Mouse (Mus musculus): ENCODE data around the gene Fto.

The Fto gene

GRCm38 (mm10) chr8:91558408-91558807 is 245.1 kb downstream of the Fto start:
- no peak for DNase-seq (ENCODE audit: extremely low spot score, low spot score)

DNA sequence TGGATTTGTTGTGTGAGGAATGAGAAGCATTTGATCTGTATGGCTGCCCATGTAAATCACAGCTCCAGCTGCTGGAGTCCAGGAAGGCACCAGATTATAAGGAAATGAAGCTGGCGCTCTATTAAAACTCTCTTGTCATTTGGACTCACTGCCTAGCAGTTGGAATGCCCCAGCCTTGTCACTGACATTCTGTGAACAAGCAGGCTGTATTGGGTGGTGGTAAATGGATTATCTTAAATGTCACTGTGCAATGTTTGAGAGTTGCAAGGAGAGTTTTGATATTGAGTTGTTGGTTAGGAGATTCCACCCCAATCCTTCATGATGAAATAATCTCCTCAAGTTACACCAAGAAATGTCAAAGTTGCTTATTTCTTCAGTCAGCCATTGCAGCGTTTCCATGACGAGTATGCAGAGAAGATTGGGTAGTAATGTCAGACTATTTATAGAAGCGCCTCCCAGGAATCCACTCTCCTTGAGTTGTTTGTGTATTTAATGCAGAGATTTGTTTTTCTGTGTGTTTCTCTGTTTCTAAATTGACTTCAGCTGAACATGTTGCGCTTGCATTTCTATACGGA is 246.8 kb downstream of the Fto start:
- no peak for DNase-seq (ENCODE audit: extremely low spot score, low spot score)

- DNase-seq (ENCODE audit: extremely low spot score, low spot score) = no peak
These were observed 247.9 kb downstream of the Fto start for GRCm38 (mm10) chr8:91561241-91561640.

DNA sequence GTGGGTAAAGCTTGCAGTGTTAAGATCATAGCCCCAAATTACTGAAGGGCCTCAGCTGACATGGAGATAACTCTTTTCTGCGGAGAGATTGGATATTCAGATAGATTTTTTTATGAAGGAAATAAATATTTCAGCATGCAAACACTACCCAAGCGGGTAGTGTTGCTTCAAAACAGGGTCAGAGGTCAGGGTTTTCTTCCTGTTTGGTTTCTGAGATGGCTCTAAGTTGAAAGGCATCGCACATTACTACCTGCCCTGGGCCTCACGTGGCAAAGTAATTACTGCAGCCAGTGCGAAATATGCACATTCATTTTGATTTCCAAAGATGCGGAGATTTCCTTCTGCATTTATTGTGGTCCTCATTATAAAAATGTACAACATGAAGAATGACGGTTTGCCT is 249.3 kb downstream of the Fto start:
- DNase-seq (ENCODE audit: extremely low spot score, low spot score) = no peak

GRCm38 (mm10) chr8:91563326-91563725 is 250.0 kb downstream of the Fto start:
- no peak for DNase-seq (ENCODE audit: extremely low spot score, low spot score)

GRCm38 (mm10) chr8:91565869-91566502 is 252.7 kb downstream of the Fto start:
- no peak for DNase-seq (ENCODE audit: extremely low spot score, low spot score)

GRCm38 (mm10) chr8:91566503-91566869 is 253.2 kb downstream of the Fto start:
- DNase-seq (ENCODE audit: extremely low spot score, low spot score) = no peak

DNA sequence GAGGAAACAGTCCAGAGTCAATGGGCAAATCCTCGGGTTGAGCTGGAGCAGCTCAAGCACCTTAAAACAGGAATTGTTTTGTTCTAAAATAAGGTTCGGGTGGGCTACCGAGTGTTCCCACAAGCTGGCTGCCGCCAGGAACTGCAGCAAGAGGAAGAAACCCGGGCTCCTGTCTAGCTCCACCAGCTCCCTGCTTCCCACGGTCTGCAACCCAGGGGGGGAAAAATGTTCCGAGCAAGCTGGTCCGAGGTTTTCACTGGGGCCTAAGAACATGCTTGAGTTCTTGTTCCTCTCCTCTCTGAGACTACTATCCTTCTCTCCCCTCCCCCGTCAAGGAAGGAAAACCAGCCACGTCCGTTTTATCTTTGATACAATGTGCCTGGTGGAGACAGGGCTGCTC is 256.5 kb downstream of the Fto start:
- no peak for DNase-seq (ENCODE audit: extremely low spot score, low spot score)

GRCm38 (mm10) chr8:91570809-91571208 is 257.5 kb downstream of the Fto start:
- no peak for DNase-seq (ENCODE audit: extremely low spot score, low spot score)

- no peak for DNase-seq (ENCODE audit: extremely low spot score, low spot score)
These were observed 258.7 kb downstream of the Fto start for GRCm38 (mm10) chr8:91571978-91572377.

- no peak for DNase-seq (ENCODE audit: extremely low spot score, low spot score)
These were observed 259.3 kb downstream of the Fto start for GRCm38 (mm10) chr8:91572630-91573029.

GRCm38 (mm10) chr8:91575576-91575975 is 262.3 kb downstream of the Fto start:
- no peak for DNase-seq (ENCODE audit: extremely low spot score, low spot score)

DNA sequence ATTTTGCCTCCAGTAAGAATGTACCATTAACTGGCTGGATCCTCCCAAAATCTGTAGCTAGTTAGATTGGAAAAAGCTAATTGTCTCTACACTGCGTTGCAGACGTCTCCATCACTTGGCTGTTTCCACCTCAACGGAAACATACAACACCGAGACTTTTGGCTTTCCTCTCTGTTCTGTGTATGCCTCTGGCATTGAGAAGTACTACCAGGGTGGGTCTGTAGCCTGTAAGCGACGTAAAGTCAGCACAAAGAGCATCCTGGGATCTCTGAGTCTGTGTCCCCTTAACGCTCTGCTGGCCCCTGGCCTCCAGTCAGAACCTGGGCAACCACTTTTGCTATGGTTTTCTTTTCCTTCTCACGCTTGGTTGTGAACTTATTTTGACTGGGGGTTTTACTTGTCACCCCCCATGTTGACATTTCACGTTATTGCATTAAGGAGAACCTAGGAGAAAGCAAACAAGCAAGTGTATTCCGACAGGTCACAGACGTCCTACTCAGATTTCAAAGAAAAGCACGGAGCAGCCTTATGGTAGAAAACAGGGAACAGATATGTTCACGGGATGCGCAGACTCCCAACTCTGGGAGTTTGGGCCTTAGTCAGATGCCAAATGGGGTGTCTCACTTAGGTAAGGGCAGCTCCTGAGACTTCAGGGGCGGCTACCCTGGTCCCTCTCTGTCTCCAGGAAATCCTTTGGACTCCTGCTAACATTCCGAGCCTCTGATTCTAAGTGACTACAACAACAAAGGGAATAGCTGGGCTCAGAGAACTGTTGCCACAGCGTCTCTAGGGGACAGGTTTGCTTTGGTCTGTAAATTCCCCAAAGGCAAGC is 263.0 kb downstream of the Fto start:
- DNase-seq (ENCODE audit: extremely low spot score, low spot score) = no peak

DNA sequence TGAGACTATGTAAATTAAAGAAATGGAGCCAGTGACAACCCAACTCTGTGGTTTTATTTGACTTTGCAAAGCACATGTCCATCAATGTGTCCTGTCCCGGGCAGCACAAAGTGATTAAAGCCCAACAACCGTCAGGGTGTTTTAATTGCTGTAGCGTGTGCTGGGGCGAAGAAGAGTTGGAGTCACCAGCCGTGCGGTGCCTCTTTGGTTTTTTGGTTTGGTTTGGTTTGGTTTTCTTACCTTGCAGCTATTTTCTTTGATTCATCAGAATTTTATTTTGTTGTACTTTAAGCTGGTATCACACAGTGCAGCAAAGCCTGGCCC is 263.6 kb downstream of the Fto start:
- DNase-seq (ENCODE audit: extremely low spot score, low spot score) = no peak

- DNase-seq (ENCODE audit: extremely low spot score, low spot score) = no peak
These were observed 264.3 kb downstream of the Fto start for GRCm38 (mm10) chr8:91577605-91578004.

GRCm38 (mm10) chr8:91584620-91585415 is 271.5 kb downstream of the Fto start:
- no peak for DNase-seq (ENCODE audit: extremely low spot score, low spot score)

DNA sequence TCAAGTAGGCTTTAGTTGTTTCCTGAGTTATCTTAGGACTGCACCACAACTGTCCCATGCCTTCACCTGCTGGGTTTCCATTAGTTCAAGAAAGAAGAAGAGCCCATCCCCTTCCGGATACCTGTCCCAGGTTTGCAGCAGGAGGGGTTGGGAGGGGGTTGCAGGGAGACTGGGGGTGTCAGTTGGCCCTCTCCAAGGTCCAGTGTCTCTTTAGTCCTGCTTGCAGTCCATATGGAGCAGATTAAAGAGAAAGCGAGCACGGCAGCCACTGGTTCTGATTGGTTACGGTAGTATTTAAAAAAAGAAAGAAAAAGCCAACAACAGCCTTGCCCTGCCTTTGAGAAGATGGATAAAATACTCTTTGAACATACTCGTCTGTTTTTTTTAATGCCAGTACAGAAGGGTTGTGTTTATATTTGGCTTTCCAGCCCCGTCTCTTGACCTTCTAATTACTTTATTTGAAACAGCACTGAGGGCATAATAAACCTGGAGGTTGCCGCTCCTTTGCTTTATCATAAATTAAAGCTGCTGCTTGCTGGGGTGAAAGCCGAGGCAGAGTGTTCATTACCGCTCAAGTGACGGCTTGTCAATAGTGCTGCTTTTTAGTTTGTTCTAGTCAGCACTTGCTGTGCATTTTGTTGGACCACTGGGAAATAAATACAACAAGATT is 279.2 kb downstream of the Fto start:
- no peak for DNase-seq (ENCODE audit: extremely low spot score, low spot score)

- no peak for DNase-seq (ENCODE audit: extremely low spot score, low spot score)
These were observed 280.0 kb downstream of the Fto start for GRCm38 (mm10) chr8:91593202-91593781.

GRCm38 (mm10) chr8:91599349-91599837 is 286.1 kb downstream of the Fto start:
- no peak for DNase-seq (ENCODE audit: extremely low spot score, low spot score)

DNA sequence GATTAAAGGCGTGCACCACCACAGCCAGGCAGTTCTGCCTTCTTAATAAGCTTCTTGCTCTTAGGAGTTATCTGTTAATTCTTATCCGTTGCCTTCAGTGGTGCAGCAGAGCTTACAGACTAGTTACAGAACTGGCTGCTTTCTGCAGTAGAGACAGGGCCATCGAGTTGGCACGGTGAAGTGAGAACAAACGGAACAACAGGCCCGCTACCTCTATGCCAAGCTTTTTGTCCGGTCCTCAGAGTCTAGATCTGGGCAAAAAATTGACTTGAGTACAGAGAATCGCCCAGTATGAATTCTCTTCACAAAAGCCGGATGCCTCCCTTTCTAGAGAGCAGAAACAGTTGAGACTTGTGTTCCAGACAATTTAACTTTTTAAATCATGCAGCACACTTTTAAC is 290.4 kb downstream of the Fto start:
- DNase-seq (ENCODE audit: extremely low spot score, low spot score) = no peak

GRCm38 (mm10) chr8:91605901-91606300 is 292.6 kb downstream of the Fto start:
- DNase-seq (ENCODE audit: extremely low spot score, low spot score) = no peak
